Mouse (Mus musculus) layer of hippocampus, postnatal 25 days (tissue): ENCODE results near the gene Il24. TPM values are rescaled to one million over a fixed set of nuclear protein-coding genes. Genes with fewer than 3 reads are reported as not detected.

Experiments used
- DNase-seq, 2 experiments: peaks; one replicate each; pipeline ENCODE4 v3.0.0; 2022; ENCODE audit warnings: mixed read lengths in 2 of 2, low spot score in 1 of 2; ENCODE audit errors: extremely low spot score in 1 of 2
- total RNA-seq, 2 experiments: library from RNA; stranded (reverse); gene quantifications; 2 replicates each; pipeline ENCODE4 v1.2.3; 2021

Il24 gene
- total RNA-seq, 2 experiments from 2014 or later = not detected

DNA sequence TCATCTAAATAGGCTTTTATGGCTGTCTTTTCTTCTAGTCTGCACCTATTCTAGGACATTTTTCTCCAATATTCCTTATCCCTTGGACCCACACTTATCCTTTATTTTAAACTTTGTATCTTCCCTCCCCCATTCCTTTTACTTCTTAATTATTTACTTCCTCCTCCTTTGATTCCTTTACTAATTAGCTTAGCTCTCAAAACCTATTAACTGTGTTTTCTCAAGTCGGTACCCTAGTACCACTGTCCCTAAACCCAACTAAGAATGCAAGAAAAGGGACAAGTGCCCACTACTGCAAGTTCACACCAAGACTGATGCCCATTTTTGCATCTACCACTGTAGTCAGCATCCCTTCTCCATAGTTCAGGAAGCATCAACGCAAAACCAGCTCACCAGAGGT, 31.5 kb downstream of the Il24 start:
- DNase-seq = no peak

GRCm38 (mm10) chr1:130854819-130855218, 32.4 kb downstream of the Il24 start:
- DNase-seq = no peak

- DNase-seq = no peak
Observed at GRCm38 (mm10) chr1:130850405-130850804, 36.8 kb downstream of the Il24 start.

GRCm38 (mm10) chr1:130849530-130850214, 37.6 kb downstream of the Il24 start:
- DNase-seq = no peak

- no peak for DNase-seq
Observed at GRCm38 (mm10) chr1:130844516-130844915, 42.7 kb downstream of the Il24 start.

DNA sequence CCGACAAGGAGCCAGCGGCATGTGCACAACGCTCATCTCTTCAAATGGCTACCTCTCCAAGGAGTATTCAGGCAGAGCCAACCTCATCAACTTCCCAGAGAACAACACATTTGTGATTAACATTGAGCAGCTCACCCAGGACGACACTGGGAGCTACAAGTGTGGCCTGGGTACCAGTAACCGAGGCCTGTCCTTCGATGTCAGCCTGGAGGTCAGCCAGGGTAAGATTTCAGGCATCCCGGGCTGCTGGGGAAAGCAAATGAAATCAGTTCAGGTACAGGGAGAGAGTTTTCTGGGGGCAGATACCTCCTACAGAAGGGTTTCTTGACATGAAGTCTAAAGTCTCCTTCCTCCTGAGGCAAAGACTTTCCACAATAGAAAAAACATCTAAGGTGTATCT, 45.6 kb downstream of the Il24 start:
- no peak for DNase-seq

DNA sequence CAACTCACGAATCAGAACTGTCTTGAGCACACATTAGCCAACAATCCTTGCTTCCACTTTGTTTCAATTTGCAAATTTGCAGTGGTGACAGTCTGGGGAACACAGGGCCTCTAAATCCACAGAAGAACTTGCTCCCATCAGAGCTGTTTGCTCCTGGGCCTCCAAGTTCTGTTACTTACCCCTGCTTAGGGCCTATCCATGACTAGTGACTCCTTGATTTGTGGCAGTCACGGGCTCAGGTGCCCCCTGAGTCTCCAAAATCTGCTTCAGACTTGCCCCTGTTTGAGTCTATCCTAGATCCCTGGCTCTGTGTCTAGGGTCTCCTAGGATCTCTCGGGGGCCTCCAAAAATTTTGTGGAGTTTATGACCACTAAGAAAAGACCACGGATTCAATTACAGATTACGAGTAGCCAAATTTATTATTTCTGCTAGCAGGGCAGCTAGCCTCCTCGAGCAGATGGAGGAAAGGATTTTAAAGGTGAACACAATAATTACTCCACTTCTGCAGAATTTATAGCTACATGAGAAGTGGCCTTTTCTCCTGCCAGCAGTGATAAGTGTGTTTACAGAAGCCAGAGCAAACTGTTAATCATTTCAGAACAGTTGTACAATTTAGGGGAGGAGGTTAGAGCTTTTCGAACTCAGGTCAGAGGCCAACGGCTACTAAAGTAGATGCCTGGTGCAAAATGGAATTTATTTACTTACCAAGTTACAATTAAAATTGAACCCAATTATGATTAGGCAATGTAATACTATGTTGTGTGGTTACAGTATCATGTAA, 46.5 kb downstream of the Il24 start:
- no peak for DNase-seq

GRCm38 (mm10) chr1:130838288-130838687, 49.0 kb downstream of the Il24 start:
- DNase-seq = no peak

DNA sequence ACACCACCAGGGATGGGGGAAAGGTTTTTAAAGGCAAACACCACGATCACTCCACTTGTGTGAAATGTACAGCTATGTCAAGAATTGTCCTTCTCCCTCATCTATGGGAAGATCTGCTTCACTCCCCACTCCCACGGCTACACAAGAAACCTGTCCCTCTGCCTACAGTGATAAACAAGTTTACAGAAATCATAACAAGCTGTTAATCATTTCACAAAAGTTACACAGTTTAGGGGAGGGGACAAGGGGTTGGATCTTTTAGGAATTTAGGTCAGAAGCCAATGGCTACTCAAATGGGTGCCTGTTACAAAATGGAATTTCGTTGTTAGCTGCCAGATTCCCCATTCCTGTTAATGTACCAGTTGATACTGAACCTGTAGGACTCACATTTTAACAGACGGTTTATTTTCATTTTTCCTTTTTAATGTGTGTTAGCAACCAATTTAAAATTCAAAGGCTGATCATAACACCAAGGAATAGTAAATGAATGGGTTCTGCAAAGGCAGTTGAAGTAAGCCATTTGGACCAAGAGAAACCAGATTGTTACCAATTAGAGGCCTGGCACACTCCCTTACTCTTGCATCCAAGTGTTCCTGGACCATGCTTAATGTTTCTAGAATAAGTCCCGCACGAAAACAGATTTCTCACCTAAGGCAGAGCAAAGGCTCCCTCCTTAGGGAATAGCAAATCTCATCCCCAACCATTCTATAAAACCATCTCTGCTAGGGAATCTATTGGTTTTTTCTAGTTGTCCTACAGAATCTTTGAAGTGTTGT, 51.9 kb downstream of the Il24 start:
- no peak for DNase-seq

- no peak for DNase-seq
Observed at GRCm38 (mm10) chr1:130832230-130833149, 54.8 kb downstream of the Il24 start.

Other genes starting within 250 kb of the Il24 start
- 1 to 10 TPM in 1 of 2 experiments, under 1 TPM in 1; 0.89 to 1.1 TPM for gene C4bp, start 225.8 kb downstream of the Il24 start, total RNA-seq
- gene Gm29427, start 171.7 kb downstream of the Il24 start, total RNA-seq = under 1 TPM in 1 of 2 experiments, not detected in 1; 0.31 TPM
- gene Yod1, start 170.1 kb downstream of the Il24 start, total RNA-seq = 10 to 100 TPM; 15.3 to 17.6 TPM
- gene Pfkfb2, start 158.2 kb downstream of the Il24 start, total RNA-seq = 10 to 100 TPM; 38.6 to 53.6 TPM
- gene AA986860, start 155.5 kb downstream of the Il24 start, total RNA-seq = 1 to 10 TPM; 1.7 to 2.2 TPM
- gene Fcamr, start 86.6 kb downstream of the Il24 start, total RNA-seq = not detected
- gene Pigr, start 60.8 kb downstream of the Il24 start, total RNA-seq = not detected
- under 1 TPM in 1 of 2 experiments, not detected in 1; 0.68 TPM for gene Fcmr, start 21.8 kb downstream of the Il24 start, total RNA-seq
- gene Il20, start 24.0 kb upstream of the Il24 start, total RNA-seq = not detected
- not detected for gene Il19, start 52.7 kb upstream of the Il24 start, total RNA-seq
- not detected for gene Il10, start 132.4 kb upstream of the Il24 start, total RNA-seq
- gene Mapkapk2, start 210.4 kb upstream of the Il24 start, total RNA-seq = 10 to 100 TPM; 26.9 to 31.4 TPM